Mouse (Mus musculus) cortical plate, adult 2 months (tissue): ENCODE results near the gene Hoxd3. TPM values are rescaled to one million over a fixed set of nuclear protein-coding genes. Genes with fewer than 3 reads are reported as not detected.

Experiments used
- H3K27ac ChIP-seq: fragments of 200-500 bp; 2 replicates; pipeline ENCODE4 v1.5.1; 2012; ENCODE audit warnings: low read length, control low read depth, inconsistent platforms; ENCODE audit not compliant: insufficient read depth
- H3K4me1 ChIP-seq: fragments of 200-500 bp; 2 replicates; pipeline ENCODE4 v1.6.1; 2011; ENCODE audit warnings: low read length; ENCODE audit not compliant: control insufficient read depth, insufficient read depth
- H3K4me3 ChIP-seq: fragments of 200-500 bp; 2 replicates; pipeline ENCODE4 v1.5.1; 2011; ENCODE audit warnings: mild to moderate bottlenecking, low read length, control low read depth; ENCODE audit not compliant: insufficient read depth
- CTCF ChIP-seq: fragments of 200-500 bp; IDR thresholded peaks from 2 replicates; pipeline ENCODE4 v1.5.1; 2011; ENCODE audit warnings: mild to moderate bottlenecking, control low read depth, low read length; ENCODE audit not compliant: insufficient read depth; ENCODE audit errors: extremely low read depth
- POLR2A ChIP-seq: fragments of 200-500 bp; IDR thresholded peaks from 2 replicates; pipeline ENCODE4 v1.6.1; 2011; ENCODE audit warnings: mild to moderate bottlenecking, low read length, control low read depth; ENCODE audit not compliant: insufficient read depth; ENCODE audit errors: extremely low read depth
- polyA plus RNA-seq: library from polyadenylated mRNA; depleted of rRNA; stranded (reverse); fragments of >200 nt; gene quantifications from 2 replicates; pipeline ENCODE4 v1.2.3, GENCODE M21; 2012

Gene Hoxd3
- polyA plus RNA-seq, 1 experiment: not detected

DNA sequence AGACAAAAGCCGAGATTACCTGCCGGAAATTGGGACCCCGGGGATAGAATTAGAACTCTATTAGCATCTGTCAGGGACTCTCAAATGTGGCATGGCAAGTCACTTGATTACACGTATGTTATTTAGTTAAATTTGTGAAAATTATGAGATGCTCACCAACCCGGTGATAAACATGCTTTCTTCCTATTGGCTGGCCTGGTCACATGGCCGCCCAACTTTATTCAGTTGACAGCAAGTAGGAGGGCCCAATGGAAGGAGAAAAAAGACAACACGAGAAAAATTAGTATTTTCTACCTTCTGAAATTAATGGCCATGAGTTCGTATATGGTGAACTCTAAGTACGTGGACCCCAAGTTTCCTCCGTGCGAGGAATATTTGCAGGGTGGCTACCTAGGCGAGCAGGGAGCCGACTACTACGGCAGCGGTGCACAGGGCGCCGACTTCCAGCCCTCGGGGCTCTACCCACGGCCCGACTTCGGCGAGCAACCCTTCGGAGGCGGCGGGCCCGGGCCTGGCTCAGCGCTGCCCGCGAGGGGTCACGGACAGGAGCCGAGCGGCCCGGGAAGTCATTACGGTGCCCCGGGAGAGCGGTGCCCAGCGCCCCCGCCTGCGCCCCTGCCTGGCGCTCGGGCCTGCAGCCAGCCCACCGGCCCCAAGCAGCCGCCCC, 15.4 kb downstream of the Hoxd3 start:
- Histone ChIP-seq H3K27ac (no peak overlapping the region), H3K4me1 (no peaks in the 10 kb centered on the region), H3K4me3 (no peak overlapping the region)
- TF ChIP-seq CTCF (no peak), POLR2A (no peak)

DNA sequence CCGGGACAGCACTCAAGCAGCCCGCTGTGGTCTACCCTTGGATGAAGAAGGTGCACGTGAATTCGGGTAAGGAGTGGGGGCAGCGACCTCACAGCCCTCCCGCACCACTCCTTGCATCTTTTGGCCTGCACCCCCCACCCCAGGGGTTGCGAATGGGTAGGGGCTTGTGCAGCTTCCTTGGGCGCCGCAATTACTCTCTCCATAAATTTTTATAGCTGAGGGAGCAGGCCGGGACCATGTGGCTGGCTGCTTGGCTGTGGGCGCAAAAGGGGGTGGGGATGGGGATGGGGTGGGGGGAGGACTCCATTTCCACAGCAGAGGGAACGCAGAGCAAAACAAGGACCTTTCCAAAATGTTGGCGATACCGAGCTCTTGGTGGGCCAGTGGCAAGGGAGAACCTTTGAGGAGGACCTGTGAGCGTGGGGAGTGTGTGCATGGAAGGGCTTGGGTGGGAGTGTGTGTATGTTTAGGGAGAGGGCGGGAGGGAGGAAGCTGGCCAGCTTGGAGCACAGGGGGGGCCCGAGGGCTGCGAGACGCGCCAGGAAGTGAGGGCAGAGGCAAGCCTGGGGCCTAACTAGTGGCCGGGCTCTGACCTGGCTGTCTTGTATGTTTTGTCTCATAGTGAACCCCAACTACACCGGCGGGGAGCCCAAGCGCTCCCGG, 16.0 kb downstream of the Hoxd3 start:
- TF ChIP-seq CTCF: no peak
- no peak for TF ChIP-seq POLR2A
- Histone ChIP-seq H3K4me3 (no peak overlapping the region), H3K4me1 (no peaks in the 10 kb centered on the region), H3K27ac (no peak overlapping the region)

DNA sequence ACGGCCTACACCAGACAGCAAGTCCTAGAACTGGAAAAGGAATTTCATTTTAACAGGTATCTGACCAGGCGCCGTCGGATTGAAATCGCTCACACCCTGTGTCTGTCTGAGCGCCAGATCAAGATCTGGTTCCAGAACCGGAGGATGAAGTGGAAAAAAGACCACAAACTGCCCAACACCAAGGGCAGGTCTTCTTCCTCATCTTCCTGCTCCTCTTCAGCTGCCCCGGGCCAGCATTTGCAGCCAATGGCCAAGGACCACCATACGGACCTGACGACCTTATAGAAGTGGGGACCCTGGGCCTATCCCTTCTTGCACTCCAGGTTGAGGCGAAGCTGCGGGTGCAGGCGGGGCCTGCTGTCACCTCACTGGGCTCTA, 16.6 kb downstream of the Hoxd3 start:
- H3K4me1 ChIP-seq: no peaks in the 10 kb centered on the region
- H3K4me3 ChIP-seq: no peak overlapping the region
- H3K27ac ChIP-seq: no peak overlapping the region
- TF ChIP-seq CTCF (no peak), POLR2A (no peak)

DNA sequence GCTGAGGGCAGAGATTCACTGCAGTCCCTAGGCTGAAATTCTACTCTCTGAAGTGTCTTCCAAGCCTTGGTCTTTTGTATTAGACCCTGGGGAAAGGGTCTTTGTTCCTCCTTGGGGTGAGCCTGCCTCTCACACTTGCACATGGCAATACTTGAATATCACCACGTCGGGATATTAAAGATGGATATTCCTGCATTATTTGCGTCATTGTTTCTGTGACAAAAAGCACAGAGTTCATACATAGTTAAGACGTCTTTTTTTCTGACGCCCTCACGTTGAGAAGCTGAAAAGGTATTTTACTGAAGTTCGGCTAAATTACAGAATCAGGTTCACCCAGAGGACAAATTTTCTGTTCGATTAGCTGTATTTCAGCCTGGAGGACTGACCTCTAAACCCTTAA, 18.6 kb downstream of the Hoxd3 start:
- no peak overlapping the region for H3K27ac ChIP-seq
- TF ChIP-seq CTCF (no peak), POLR2A (no peak)
- H3K4me1 ChIP-seq: no peaks in the 10 kb centered on the region
- no peak overlapping the region for H3K4me3 ChIP-seq

DNA sequence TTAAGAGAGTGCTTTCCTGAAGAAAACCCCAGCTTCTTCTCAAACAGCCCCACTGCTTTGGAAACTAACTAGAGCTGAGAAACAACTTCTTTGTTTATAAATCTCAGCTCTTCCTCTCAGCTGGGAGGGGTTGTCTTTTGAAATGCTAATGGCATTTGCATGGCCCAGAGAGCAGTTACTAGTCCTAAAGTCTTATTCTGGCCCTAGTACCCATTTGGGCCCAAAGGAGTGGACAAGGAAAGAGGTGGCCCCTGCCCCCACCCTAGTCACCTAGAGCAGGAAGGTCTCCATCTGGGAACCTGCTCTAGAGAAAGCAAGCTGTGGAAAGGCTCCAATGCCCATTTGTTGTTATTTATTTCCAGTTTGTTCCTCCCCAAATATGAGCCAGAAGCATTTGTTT, 19.3 kb downstream of the Hoxd3 start:
- Histone ChIP-seq H3K4me1 (no peaks in the 10 kb centered on the region), H3K27ac (no peak overlapping the region), H3K4me3 (no peak overlapping the region)
- TF ChIP-seq CTCF: no peak
- no peak for TF ChIP-seq POLR2A

DNA sequence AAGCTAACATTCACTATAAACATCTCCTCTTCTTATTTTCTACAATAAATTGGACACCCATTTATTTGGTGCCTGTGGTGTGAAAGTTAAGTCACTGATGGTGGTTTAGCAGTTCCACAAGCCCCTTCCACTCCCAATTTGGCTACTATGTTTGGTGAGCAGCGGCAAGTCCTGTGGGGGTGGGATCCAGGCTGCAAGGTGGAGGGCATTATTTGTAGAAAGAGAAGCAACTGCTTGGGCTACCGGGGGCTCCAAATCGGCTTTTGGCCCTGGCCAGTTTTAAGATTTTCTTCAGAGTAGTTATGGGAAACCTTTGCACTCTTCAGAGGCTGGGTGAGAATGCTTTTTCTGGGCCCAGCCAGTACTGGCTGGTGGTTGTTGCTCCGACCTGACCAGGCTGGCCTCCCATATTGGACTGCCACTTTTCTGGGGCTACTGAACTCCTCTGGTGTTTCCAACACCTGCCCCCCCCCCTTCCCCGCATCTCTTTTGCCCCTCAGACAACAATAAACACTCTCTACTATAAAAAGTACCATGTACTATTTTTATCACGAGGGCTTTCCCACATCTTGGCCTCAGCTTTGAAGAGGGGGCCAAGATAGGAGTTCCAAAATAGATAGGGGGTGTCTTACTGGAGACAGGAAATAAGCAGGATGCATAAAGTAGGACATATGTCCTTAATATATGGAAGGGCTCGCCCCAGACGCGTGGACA, 20.2 kb downstream of the Hoxd3 start:
- TF ChIP-seq CTCF: no peak
- TF ChIP-seq POLR2A: no peak
- Histone ChIP-seq H3K4me1 (no peaks in the 10 kb centered on the region), H3K4me3 (no peak overlapping the region), H3K27ac (no peak overlapping the region)

DNA sequence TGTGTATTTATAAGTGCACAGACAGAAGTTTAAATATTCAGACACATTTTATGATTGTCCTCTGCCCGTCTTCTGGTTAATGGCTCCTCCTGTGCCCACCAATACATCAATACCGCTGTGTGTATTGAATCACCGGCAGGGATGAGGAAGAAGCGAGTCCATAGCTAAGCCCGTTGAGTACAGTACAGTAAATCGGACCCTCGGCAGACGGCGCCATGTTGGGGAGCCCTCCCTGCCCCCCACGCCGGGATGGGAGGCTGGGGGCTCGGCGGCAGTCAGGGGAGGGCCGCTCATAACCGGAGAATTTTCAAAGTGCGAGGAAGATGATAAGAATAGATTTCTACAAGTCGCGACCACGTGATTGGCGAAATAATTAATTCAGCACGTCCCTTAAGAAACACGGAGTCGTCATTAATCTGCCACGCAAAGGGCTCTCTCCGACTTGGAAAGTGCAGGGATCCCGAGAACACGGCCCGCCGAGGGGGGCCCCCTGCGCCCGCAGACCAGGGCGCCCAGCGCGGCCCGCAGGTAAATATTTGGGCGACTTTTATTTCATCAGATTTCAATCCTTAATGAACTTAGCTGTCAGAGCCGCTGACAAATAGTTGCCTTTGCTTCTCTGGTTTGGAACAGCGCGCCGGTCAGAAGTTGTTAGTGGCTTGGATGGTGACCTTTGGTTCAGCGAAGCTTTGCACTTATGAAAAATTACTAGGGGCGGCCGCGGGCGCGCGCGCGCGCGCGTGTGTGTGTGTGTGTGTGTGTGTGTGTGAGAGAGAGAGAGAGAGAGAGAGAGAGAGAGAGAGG, 21.0 kb downstream of the Hoxd3 start:
- no peaks in the 10 kb centered on the region for H3K4me1 ChIP-seq
- no peak overlapping the region for H3K4me3 ChIP-seq
- no peak overlapping the region for H3K27ac ChIP-seq
- TF ChIP-seq CTCF (no peak), POLR2A (no peak)

DNA sequence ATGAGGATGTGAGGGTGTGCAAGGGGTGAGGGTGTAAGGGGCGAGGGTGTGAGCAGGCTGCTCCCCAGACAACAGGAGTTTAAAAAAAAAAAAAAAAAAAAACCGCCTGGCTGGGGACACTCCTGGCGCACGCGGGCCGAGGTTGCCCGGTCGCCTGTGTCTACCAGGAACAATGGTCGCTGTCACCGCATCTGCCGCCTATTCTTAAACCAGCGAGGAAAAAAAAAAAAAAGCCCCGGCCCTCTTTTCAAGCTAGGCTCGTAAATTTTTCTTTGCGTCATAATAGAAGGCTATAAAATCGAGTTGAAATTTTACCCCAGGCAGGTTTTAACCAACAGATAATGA, 21.6 kb downstream of the Hoxd3 start:
- Histone ChIP-seq H3K4me3 (no peak overlapping the region), H3K4me1 (no peaks in the 10 kb centered on the region), H3K27ac (no peak overlapping the region)
- no peak for TF ChIP-seq CTCF
- no peak for TF ChIP-seq POLR2A

DNA sequence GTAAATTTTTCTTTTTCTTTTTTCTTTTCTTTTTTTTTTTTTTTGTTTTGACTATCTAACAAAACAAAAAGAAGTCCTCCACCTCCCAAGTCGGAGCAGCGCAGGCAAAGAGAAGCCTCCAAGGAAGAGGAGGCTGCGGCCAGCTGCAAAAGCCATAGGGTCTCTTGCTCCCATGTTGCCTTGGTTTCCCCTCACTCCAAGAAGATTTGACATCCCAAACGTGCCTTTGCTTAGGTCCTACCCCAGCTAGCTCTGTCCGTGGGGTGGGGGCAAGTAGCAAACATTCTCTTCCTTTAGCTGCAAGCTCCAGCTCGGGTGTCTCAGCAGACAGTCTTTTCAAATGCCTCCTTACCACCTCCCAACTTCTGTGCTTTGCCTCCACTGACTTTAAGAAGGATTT, 22.0 kb downstream of the Hoxd3 start:
- no peak overlapping the region for H3K27ac ChIP-seq
- H3K4me3 ChIP-seq: no peak overlapping the region
- TF ChIP-seq CTCF (no peak), POLR2A (no peak)
- no peaks in the 10 kb centered on the region for H3K4me1 ChIP-seq
